Mouse (Mus musculus) heart, adult 2 months (tissue): Measurements from ENCODE around the gene Map7d1.

Experiments used
- CTCF ChIP-seq: fragments of 200-600 bp; IDR thresholded peaks from 2 replicates; pipeline ENCODE4 v1.8.1; 2022; ENCODE audit warnings: antibody characterized with exemption, mild to moderate bottlenecking, moderate library complexity
- POLR2A ChIP-seq: fragments of 200-500 bp; IDR thresholded peaks from 2 replicates; pipeline ENCODE4 v1.6.1; 2011; ENCODE audit warnings: mild to moderate bottlenecking, low read depth, low read length, control low read depth; ENCODE audit not compliant: insufficient read depth

DNA sequence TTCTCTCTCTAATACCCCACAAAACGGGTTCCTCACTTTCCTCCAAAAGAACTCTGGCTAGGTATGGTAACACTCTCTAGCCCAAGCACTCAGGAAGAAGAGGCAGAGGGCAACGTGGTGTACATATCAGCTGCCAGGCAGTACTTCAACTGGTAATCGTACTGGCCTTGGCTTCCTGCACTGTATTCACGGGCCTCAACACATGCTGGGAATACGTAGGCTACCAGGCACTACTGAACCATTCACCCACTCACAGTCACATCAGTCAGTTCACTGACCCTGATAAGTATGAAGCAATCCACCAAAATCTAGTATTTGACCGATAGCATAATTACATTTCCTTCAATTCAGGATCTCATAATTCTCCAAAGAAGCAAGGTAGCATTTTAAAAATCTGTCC, 56.6 kb downstream of the Map7d1 start:
- TF ChIP-seq CTCF, result no peak
- TF ChIP-seq POLR2A, result no peak
